Mouse (Mus musculus): ENCODE data around the gene Mettl3.

GRCm38 (mm10) chr14:52256311-52257175, 48.4 kb downstream of the Mettl3 start:
- TF ChIP-seq POLR2A (IDR thresholded peaks at IDR 0.05; ENCODE audit: borderline replicate concordance, low read depth, low read length) (no peak), CTCF (IDR thresholded peaks at IDR 0.05; ENCODE audit: low read depth, low read length) (no peak)

Measured in bone marrow macrophage, adult 2 months (primary cell).